Mouse (Mus musculus) monocyte, adult 2 months (primary cell): ENCODE results near the gene A730015C16Rik.

ENCODE experiments used
- DNase-seq, 2 experiments: peaks; one replicate each; pipeline ENCODE4 v3.0.0; 2022; ENCODE audit warnings: low spot score in 2 of 2, low read depth in 1 of 2

A730015C16Rik gene

DNA sequence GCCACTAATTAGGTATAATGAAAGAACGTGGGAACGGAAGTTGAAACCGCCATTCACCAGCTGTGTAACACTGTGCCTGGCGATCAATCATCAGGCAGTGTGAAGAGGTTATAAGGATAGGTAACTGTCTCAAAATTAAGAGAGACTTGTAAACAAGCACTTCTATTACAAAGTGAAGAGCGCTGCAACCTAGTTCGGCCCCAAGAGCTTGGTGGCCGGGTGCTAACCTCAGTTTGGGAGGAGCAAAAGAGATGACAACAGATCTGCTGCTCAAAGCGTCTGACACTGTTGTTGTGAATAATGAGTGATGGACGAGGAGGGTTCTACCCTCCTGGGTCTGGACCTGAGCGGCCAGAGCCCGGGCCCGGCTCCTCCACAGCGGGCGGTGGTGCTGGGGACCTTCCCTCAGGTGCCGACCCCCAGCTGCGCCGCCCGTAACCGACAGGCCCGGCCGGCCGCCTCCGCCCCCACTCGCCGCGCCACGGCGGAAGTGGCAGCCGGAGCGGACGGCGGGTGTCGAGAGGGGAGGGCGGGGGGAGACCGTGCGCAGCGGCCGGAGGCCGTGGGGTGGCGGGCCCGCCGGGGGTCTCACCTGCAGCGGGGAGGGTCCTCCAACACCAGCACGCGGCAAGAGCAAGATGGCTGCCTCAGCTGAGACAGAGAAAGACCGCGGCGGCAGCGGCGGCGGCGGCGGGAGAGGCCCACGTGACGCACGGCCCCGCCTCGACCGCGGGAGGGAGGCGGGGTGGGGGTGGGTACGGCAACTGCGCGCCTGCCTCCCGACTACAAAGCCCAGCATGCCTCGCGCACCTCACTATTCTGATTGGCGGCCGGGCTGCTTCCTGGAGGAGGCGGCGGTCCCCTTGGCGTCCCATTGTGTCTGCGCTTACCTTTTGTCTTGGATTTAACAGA, 15.2 kb downstream of the A730015C16Rik start, which contains the start of gene Btf3l4:
Btf3l4 (minus strand) TSS at position 699 of the 912 bp plus-strand sequence.
- DNase-seq, result peak; percentile 70 to 86

DNA sequence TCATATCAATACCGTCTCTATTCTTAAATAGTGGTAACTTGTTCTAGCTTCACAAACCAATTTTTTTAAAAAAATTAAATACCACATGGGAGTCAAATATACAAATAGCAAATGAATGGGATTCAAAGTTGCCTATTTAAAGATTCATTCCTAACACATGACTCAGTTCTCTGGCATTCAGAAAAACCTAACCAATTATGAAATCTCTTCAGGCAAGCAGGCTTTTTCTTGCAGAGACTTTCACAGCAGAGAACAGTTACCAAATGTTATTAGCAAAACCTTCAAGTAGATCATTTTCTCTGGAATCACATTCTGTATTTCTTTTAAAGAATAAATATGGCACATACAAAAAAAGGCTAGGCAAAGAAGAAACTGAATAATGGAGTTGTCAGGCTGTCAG, 17.7 kb downstream of the A730015C16Rik start:
- DNase-seq, result no peak

DNA sequence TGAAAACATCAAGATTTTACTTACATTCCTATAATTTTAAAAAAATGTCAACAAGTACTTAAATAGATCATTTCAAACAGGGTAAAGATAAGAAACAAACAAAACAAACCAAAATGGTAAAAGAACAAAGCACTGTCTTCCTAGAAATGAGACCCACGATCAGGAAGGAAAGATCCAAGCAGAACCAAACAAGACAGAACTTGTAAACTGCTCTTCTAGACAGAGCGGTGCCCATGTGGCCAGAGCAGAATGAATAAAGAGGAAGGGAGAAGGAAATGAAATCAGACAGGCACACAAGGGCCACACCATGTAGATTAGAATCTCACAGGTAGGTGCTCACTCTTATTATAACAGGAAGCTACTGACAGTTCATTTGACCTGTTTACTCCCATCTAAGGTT, 21.8 kb downstream of the A730015C16Rik start:
- DNase-seq, result no peak

DNA sequence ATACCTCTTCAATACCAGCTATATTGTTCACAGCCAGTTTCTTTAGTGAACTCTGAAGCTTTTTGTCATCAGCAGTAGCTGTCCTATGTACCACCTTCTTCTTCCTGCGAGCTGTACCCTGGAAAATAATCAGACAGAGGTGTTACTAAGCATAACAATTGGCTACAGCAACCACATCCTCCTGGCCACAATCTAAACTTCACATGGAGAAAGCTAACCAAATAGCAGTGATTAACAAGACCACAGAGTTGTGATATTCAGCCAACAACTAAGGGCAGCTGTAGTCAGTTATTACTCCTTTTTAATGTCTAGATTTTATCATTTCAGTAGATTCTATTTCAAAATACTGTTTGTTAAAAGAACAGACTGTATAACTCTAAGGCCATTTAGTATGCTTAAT, 22.3 kb downstream of the A730015C16Rik start:
- DNase-seq, result no peak

DNA sequence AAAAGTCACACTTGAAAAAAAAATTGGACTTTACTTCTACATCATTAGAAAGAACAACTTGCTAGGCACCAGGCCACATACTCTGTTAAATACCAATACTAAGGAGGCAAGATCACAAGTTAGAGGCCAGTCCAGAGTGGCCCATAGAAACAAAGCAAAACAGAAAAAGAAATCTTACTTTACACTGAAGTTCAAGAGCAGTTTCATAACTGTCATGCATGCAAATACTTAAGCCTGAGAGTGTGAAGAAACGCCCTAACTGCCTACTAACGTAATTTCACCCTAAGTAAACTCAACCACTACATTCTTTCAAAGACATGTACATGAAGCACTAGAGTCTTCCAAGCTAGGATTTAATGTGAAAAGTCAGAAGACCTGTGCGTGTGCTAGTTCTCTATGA, 22.7 kb downstream of the A730015C16Rik start:
- no peak for DNase-seq

DNA sequence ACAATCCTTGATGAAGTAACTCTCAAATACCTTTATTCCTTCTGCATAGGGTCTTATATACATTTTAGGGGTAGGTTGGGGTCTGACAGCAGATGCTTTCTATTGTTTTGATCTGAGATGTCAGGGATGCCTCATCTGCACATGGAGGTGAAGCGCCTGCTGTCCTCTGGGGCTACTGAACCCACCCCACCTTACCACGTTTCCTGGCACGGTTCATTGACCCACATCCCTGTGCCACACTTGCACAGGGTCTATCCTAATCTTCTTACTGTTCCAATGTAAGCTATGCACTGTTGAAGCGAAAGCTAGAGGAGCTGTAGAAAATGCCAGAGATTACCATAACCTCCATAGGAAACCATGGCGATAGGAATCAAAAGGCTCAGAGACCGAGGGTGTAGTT, 36.9 kb downstream of the A730015C16Rik start:
- DNase-seq, result no peak

DNA sequence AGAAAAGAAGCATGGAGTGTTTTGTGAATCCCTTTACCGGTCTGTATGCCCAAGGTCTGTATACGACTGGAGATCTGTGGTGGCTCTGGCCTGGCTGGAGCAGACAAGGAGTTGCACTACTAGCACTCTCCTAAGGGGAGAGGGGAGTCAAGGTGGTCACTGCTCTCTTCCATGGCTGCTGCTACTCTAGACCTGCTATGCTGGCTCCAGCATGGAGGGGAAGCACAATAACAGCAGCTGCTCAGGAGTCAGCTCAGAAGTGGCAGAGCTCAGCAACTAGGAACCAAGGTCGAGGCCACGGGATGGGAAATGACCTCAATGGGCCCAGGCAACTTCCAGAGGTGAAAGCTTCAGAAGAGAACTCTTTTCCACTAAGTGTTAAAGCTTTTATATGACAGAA, 37.3 kb downstream of the A730015C16Rik start:
- DNase-seq, result no peak

DNA sequence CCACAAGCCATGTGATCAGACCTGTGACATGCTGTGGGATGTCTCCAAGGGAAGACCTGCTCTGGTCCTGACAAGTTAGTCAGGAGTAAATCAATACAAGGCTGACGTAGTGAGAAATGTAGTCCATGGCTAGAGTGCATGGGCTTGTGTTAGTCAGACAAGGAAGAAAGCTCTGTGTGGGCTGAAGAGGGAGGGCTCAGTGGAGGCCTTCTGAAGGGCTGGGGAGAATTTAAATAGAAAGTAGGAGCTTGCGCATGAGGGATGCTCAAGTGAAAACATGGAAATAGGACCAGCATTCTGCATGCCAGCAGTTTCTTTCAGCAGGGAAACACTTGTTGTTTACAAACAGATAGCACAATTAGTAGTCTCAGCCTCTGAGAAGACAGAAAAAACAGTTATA, 44.9 kb downstream of the A730015C16Rik start:
- DNase-seq, result no peak

DNA sequence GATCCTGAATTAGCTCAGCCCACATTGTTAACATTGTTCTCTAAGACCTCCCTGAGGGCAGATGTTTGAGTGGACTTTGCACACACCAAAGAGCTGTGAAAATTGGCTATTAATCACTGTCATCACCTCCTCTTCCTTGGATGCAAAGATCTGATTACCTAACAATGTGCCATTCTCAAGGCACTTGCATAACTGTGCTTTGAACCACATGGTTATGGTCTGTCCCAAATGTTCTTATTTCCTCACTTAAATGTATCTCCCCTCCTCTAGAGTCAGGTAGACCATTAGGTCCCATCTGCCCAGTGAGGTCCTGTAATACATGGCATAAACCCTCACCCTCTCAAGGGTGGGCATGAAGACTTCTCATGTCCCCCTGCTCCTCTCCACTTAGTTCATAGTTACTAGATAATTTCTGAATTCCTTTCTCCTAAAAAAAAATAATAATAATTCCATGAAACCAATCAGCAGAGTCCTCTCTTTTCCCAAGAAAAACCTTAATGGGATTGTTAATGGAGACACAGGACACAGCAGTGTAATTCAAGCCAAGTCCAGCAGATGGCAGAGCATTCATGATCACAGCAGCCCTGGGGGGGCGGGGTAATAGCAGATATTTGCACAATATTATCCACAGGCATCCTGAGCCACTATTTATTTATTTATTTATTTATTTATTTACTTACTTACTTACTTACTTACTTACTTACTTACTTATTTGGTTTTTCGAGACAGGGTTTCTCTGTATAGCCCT, 50.2 kb downstream of the A730015C16Rik start:
- no peak for DNase-seq
